Mouse (Mus musculus) cerebellum, postnatal 14 days (tissue): ENCODE results near the gene Med8.

Experiments used
- DNase-seq, 2 experiments: peaks; one replicate each; pipeline ENCODE4 v3.0.0; 2021; ENCODE audit warnings: mixed read lengths in 2 of 2

Gene Med8

GRCm38 (mm10) chr4:118409142-118409900 lies at the start of gene Med8, which contains the start of gene Szt2:
Gene Med8 (plus strand): TSS chr4:118409337.
Gene Szt2 (minus strand): TSS chr4:118409273.
- DNase-seq, result peak; percentile 90

GRCm38 (mm10) chr4:118359896-118360720 lies 49.0 kb upstream of the Med8 start:
- peak; percentile 84 to 87 for DNase-seq

GRCm38 (mm10) chr4:118361451-118361850 lies 47.7 kb upstream of the Med8 start:
- no peak for DNase-seq

- DNase-seq, result no peak
These were observed 46.3 kb upstream of the Med8 start for GRCm38 (mm10) chr4:118362879-118363278.

- DNase-seq, result no peak
These were observed 45.2 kb upstream of the Med8 start for GRCm38 (mm10) chr4:118363985-118364384.

- no peak for DNase-seq
These were observed 44.5 kb upstream of the Med8 start for GRCm38 (mm10) chr4:118364641-118365040.

- DNase-seq, result no peak
These were observed 43.1 kb upstream of the Med8 start for GRCm38 (mm10) chr4:118365991-118366390.

- DNase-seq, result no peak
These were observed 41.6 kb upstream of the Med8 start for GRCm38 (mm10) chr4:118367551-118367950.

GRCm38 (mm10) chr4:118368616-118369015 lies 40.5 kb upstream of the Med8 start:
- no peak for DNase-seq

GRCm38 (mm10) chr4:118371822-118372221 lies 37.3 kb upstream of the Med8 start:
- DNase-seq, result no peak

GRCm38 (mm10) chr4:118375999-118376398 lies 33.1 kb upstream of the Med8 start:
- DNase-seq, result no peak

GRCm38 (mm10) chr4:118383271-118383670 lies 25.9 kb upstream of the Med8 start:
- DNase-seq, result no peak

- no peak for DNase-seq
These were observed 21.8 kb upstream of the Med8 start for GRCm38 (mm10) chr4:118387316-118387715.

- no peak for DNase-seq
These were observed 19.0 kb upstream of the Med8 start for GRCm38 (mm10) chr4:118390146-118390545.

- no peak for DNase-seq
These were observed 14.6 kb upstream of the Med8 start for GRCm38 (mm10) chr4:118394505-118394904.

GRCm38 (mm10) chr4:118395289-118395688 lies 13.8 kb upstream of the Med8 start:
- DNase-seq, result no peak

- DNase-seq, result no peak
These were observed 12.7 kb upstream of the Med8 start for GRCm38 (mm10) chr4:118396433-118396832.

GRCm38 (mm10) chr4:118398400-118398799 lies 10.7 kb upstream of the Med8 start:
- no peak for DNase-seq

GRCm38 (mm10) chr4:118401421-118401820 lies 7.7 kb upstream of the Med8 start:
- no peak for DNase-seq

GRCm38 (mm10) chr4:118401918-118402317 lies 7.2 kb upstream of the Med8 start:
- no peak for DNase-seq

- DNase-seq, result no peak
These were observed 6.4 kb upstream of the Med8 start for GRCm38 (mm10) chr4:118402701-118403100.

GRCm38 (mm10) chr4:118410871-118411270 lies 1.7 kb downstream of the Med8 start:
- DNase-seq, result no peak

GRCm38 (mm10) chr4:118413553-118413952 lies 4.4 kb downstream of the Med8 start:
- DNase-seq, result peak; percentile 49 to 50

- DNase-seq, result no peak
These were observed 6.6 kb downstream of the Med8 start for GRCm38 (mm10) chr4:118415779-118416178.
